Mouse (Mus musculus): ENCODE measurements around the gene Aass. TPM values are rescaled to one million over a fixed set of nuclear protein-coding genes. Genes with fewer than 3 reads are reported as not detected.

Aass gene
- total RNA-seq, 1 experiment from 2014 or later, result not detected

DNA sequence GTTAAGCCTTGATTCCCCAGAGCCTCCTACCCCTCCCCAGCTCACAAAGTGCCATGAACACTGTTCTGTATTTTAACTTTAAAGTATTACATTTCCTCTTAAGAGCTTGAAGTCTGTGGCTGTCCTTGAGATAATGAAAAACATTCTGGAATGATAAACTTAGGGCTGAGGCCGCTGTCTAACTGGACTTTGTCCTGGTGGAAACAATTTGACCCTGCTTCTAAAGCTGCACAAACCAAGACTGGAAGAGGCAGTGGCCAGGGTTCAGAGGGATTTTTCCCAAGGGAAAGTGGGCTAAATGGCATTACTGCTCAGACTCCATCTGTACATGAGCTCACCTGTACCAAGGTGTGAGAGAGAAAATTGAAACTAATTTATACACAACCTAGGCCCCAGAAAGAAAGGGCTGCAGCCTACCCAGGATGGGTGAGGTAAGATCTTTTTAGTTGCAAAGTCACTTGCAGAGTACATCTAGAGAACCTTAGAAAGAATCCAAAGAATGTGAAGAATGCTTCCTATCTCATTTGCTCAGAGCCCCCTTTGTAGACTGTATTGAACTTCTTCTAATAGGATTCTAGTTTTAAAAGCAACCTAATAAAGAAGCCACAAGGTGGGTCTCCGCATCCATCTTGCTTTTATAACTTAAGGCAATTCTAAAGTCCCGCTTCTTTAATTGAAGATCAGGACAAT, 52.6 kb downstream of the Aass start:
- no peak for ATAC-seq (replicated peaks; ENCODE audit: insufficient number of reproducible peaks, low FRiP score, low TSS enrichment, poor library complexity, severe bottlenecking)

DNA sequence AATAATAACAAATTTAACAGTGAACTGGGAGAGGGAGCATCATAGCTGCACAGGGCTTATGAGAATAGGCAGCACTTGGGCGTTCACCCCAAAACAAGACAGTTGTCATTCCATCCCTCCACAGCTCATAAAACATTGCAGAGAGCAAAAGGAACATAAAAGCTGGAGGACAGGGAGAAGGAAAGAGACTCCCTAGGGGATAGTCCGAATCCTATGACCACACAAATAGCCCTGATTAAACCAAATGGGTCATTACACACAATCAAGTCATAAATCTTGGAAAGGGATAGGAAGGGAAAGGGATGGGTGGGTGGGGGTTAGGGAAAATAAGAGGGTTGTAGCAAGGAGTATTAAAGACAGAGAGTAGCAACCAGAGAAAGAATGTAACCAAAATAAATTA, 54.5 kb downstream of the Aass start:
- no peak for ATAC-seq (replicated peaks; ENCODE audit: insufficient number of reproducible peaks, low FRiP score, low TSS enrichment, poor library complexity, severe bottlenecking)

DNA sequence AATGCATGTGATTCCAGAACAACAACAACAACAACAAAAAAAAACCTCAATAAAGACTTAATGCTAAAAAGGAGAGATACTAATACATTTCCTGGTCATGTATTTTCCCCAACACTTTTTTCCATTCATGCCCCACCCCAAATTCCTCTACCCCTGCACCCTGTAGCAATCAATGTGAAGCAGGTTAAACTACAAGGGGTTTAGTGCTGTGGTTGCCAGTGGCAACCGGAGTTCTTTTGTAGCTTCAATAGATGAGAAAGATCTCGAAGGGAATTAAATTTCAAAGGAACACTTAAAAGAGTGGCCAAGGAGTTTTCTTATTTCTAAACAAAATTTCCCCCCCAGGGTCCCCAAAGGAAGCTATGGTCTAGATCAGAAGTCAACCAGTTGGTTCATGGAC, 56.7 kb downstream of the Aass start:
- no peak for ATAC-seq (replicated peaks; ENCODE audit: insufficient number of reproducible peaks, low FRiP score, low TSS enrichment, poor library complexity, severe bottlenecking)

DNA sequence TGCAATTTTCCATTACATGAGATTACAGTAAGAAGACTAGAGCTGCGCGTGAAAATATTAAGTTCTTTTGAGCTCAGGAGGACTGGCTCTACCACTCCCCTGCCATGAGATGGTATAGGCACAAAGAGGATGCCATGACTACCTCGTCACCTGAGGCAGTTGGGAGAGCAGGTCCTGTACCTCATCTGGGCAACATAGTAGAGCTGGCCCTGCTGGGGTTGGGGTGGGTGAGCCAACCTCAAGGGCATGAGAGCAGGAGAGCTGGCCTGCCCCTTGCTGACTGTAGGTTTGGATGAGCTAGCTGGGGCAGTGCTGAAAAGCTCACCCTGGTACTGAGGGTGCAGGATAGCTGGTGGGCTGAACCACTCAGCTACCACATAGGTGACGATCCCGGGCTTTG, 77.1 kb downstream of the Aass start:
- no peak for ATAC-seq (replicated peaks; ENCODE audit: insufficient number of reproducible peaks, low FRiP score, low TSS enrichment, poor library complexity, severe bottlenecking)

DNA sequence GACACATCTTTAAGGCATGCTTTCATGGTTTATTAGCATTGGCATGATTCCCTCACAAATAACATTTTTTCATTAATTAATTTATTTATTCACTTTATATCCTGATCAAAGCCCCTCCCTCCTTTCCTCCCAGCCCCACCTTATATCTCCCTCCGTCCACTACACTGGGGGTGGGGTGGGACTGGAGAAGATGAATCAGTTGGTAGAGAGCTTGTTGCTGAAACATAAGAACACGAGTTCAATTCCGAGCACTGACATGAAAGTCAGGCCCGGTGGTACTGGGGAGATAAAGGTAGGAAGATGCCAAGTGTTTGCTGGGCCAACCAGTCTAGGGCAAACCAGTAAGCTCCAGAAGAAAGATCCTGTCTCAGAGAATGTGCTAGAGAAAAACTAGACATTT, 84.0 kb downstream of the Aass start:
- ATAC-seq (replicated peaks; ENCODE audit: insufficient number of reproducible peaks, low FRiP score, low TSS enrichment, poor library complexity, severe bottlenecking), result no peak

DNA sequence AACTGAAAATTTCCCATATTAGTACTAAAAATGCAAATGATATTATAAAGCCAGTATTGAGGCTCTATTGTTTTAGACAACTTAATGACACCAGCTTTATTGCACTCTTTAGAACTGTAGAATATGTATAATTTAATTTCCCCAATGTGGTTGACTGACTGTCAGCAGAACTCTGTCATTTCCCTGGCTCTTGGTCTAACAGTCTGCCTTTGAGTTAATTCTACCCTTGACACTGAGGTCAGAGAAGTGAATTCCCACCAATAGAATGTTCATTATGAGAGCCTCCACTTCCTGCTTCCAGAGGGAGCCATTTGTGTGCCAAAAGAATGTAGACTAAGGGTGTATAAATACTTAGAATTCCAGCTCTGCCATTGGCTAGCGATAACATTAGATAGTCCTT, 104.5 kb downstream of the Aass start:
- no peak for ATAC-seq (replicated peaks; ENCODE audit: insufficient number of reproducible peaks, low FRiP score, low TSS enrichment, poor library complexity, severe bottlenecking)

Other genes with a start within 250 kb of the Aass start
- gene Fezf1, start 115.4 kb upstream of the Aass start, total RNA-seq (2017), result not detected in 3 replicates